Mouse (Mus musculus) midbrain, postnatal 0 days (tissue): ENCODE results near the gene Phactr3. TPM values are rescaled to one million over a fixed set of nuclear protein-coding genes. Genes with fewer than 3 reads are reported as not detected.
A peak's percentile ranks its signal among the peaks of the same experiment; 100 is the strongest.

Experiments used
- ATAC-seq: fragments of 200-750 bp; cut with Nextera tagmentation; 2 replicates; pipeline ENCODE4 v1.8.0; 2017; ENCODE audit warnings: moderate number of reproducible peaks, mild to moderate bottlenecking, moderate TSS enrichment, moderate library complexity; ENCODE audit not compliant: low FRiP score
- DNase-seq: peaks from one replicate; pipeline ENCODE4 v3.0.0-alpha.2; 2015; ENCODE audit warnings: low spot score
- H3K27ac ChIP-seq: fragments of 300-500 bp; sonication (generic); 2 replicates; pipeline ENCODE4 v1.5.1; 2014; ENCODE audit warnings: low read depth, mild to moderate bottlenecking, low read length, mixed read lengths
- H3K27me3 ChIP-seq: fragments of 300-500 bp; sonication (generic); 2 replicates; pipeline ENCODE4 v1.6.1; 2014; ENCODE audit warnings: low read length, control low read depth, mixed read lengths; ENCODE audit not compliant: insufficient read depth
- H3K36me3 ChIP-seq: fragments of 300-500 bp; sonication (generic); 2 replicates; pipeline ENCODE4 v1.6.1; 2014; ENCODE audit warnings: low read length, control low read depth, mixed read lengths; ENCODE audit not compliant: insufficient read depth
- H3K4me1 ChIP-seq: fragments of 300-500 bp; sonication (generic); 2 replicates; pipeline ENCODE4 v1.6.1; 2014; ENCODE audit warnings: mild to moderate bottlenecking, control low read depth, antibody characterized with exemption, low read length, mixed read lengths; ENCODE audit not compliant: insufficient read depth
- H3K4me2 ChIP-seq: fragments of 300-500 bp; sonication (generic); 2 replicates; pipeline ENCODE4 v1.6.1; 2014; ENCODE audit warnings: low read depth, mild to moderate bottlenecking, low read length, mixed read lengths; ENCODE audit not compliant: poor library complexity, severe bottlenecking
- H3K4me3 ChIP-seq: fragments of 300-500 bp; sonication (generic); 2 replicates; pipeline ENCODE4 v1.5.1; 2014; ENCODE audit warnings: low read depth, mild to moderate bottlenecking, low read length, moderate library complexity
- H3K9ac ChIP-seq: fragments of 300-500 bp; sonication (generic); replicated peaks from 2 replicates; pipeline ENCODE4 v1.6.1; 2014; ENCODE audit warnings: mild to moderate bottlenecking, low read length, moderate library complexity, mixed read lengths; ENCODE audit not compliant: poor library complexity, severe bottlenecking
- H3K9me3 ChIP-seq: fragments of 300-500 bp; sonication (generic); 2 replicates; pipeline ENCODE4 v1.6.1; 2016; ENCODE audit warnings: low read length, control low read depth
- CTCF ChIP-seq: IDR thresholded peaks from 2 replicates; pipeline ENCODE4 v1.5.1; 2016; ENCODE audit warnings: antibody characterized with exemption, mild to moderate bottlenecking
- WGBS: fragments of 180-500 bp; shearing (Covaris S2); extraction: QIAGEN DNeasy Blood & Tissue Kit; methylation state at CpG from one replicate; pipeline ENCODE4 v1.1.7; 2014; 5-methylcytosine and 5-hydroxymethylcytosine counted together
- polyA plus RNA-seq: library from polyadenylated mRNA; unstranded; fragments of >200 nt; fragmentation: Nextera tagmentation; extraction: Ambion mirVana; gene quantifications from 2 replicates; pipeline ENCODE4 v1.2.1, GENCODE M21; 2015
- total RNA-seq: library from RNA; depleted of rRNA; stranded (reverse); fragments of >200 nt; gene quantifications from 2 replicates; pipeline ENCODE4 v1.2.3, GENCODE M21; 2014

The Phactr3 gene
- total and polyA plus RNA-seq, 2 experiments from 2014 or later = 94.2 to 105 TPM

DNA sequence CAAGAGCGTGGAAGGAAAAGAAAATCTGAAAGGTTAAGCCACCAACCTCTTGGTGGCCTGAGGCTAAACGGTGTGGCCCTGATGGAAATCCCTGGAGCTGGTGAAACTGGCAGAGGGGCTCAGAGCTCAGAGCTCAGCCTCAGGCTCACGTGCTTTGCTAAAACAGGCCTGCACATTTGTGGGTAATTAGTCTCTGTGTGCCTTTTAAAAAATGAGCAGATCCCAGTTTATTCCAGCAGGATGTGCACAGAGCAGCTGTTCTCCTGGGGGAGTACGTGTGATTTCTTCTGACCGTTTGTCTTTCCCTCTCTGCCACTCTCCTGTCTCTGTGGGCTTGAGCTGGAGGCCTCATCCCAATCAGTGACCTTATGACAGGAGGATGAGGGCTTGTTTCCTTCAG is 35.4 kb downstream of the Phactr3 start:
- TF ChIP-seq CTCF = peak; percentile 21
- DNase-seq = no peak
- Histone ChIP-seq H3K4me3 (no peak overlapping the region), H3K4me2 (no peak overlapping the region), H3K4me1 (peaks cover 9% of the 10 kb centered on the region; the same call in 1 of the 2 replicates), H3K9me3 (no peaks in the 10 kb centered on the region), H3K27me3 (no peaks in the 10 kb centered on the region), H3K9ac (no peak overlapping the region), H3K27ac (peak overlapping the region; percentile 75), H3K36me3 (0 out of 2 replicates have a peak, but pooled peaks cover 6% of the 10 kb centered on the region)
- 35% methylated on average over 5 of the region's 5 CpGs for WGBS
- no peak for ATAC-seq

DNA sequence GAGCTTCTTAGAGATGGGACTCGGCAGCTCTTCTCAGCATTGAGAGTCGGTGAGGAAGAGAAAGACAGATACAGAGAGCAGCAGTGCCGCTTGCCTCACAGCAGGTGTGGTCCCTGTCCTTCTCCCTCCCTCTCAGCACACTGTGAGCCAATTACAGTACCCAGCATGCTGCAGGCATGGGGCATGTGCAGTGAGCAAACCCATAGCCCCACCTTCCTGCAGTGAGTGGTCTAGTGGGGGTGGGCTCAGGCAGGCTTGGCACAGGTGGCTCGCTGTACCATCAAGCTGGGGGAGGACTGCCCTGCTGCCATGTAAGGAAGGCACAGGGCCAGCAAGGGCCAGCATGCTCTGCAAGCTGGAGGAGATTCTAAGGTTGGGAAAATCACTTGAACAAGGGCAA is 35.8 kb downstream of the Phactr3 start:
- peak overlapping the region; percentile 75 for H3K27ac ChIP-seq
- TF ChIP-seq CTCF = no peak
- no peak overlapping the region for H3K4me3 ChIP-seq
- no peaks in the 10 kb centered on the region for H3K27me3 ChIP-seq
- H3K4me2 ChIP-seq = no peak overlapping the region
- H3K36me3 ChIP-seq = 0 out of 2 replicates have a peak, but pooled peaks cover 6% of the 10 kb centered on the region
- 12% methylated on average over 4 of the region's 4 CpGs for WGBS
- peak; percentile 81 for ATAC-seq
- no peak overlapping the region for H3K9ac ChIP-seq
- H3K9me3 ChIP-seq = no peaks in the 10 kb centered on the region
- peaks cover 9% of the 10 kb centered on the region; the same call in 1 of the 2 replicates for H3K4me1 ChIP-seq
- peak; percentile 72 for DNase-seq

DNA sequence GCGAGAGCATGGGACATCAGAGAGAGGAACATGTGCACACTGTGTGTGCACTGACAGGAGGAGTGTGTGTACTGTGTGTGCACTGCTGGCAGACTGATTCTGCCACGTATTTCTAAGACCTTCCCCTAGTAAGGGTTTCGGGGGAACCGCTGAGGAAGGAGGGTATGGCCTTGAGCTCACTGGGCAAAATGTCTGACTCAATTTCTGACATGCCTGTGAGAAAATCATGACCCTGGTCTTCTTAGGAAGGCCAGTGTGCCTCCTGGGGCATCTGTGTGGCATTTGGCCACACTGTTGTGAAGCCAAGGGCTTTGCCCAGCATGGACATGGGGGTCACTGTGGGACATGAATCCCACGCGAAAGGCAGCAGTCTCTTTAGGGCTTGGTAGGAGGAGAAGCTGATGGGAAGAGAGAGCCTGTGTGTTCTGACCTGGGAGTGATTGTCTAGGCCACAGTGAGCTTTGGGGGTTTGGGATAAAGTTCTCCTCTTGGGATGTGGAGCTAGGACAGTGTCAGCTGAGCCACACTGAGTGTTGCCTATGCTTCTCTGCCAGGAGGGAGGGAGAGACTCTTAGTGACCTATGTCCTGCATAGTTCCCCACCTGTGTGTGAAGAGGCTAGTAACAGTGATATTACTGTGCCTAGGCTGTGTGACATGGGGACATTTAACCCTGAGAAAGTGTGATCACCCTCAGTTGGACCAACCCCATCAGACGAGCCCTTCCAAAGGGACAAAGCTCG is 36.6 kb downstream of the Phactr3 start:
- no peaks in the 10 kb centered on the region for H3K27me3 ChIP-seq
- no peak overlapping the region for H3K4me2 ChIP-seq
- no peaks in the 10 kb centered on the region for H3K9me3 ChIP-seq
- ATAC-seq (no peak), DNase-seq (no peak)
- no peak overlapping the region for H3K9ac ChIP-seq
- H3K27ac ChIP-seq = peak overlapping the region; percentile 75; the same call in 1 of the 2 replicates
- no peak overlapping the region for H3K4me3 ChIP-seq
- 0 out of 2 replicates have a peak, but pooled peaks cover 6% of the 10 kb centered on the region for H3K36me3 ChIP-seq
- H3K4me1 ChIP-seq = peaks cover 12% of the 10 kb centered on the region; the same call in 1 of the 2 replicates
- no peak for TF ChIP-seq CTCF
- WGBS = 80% methylated on average over 8 of the region's 8 CpGs

DNA sequence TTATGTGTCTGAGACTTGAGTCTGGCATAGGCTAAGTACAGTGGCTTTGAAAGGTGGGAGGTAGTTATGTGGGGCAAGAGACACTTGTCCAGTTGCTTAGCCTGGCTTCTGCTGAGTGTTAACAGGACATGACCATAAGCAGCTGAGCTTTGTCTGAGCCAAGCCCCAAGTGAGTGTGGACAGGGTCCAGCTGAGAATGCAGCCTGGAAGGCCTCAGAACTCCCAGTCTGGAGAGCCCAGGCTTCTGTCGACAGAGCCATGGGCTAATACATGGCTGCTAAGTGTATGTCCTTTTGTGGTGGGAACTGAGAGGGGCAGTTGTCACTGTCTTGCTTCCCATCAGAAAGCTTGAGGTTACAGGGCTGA is 37.1 kb downstream of the Phactr3 start:
- no peak for DNase-seq
- Histone ChIP-seq H3K4me2 (no peak overlapping the region), H3K9ac (no peak overlapping the region), H3K27ac (0 out of 2 replicates have a peak overlapping the region, but pooled peaks have one; percentile 18), H3K27me3 (no peaks in the 10 kb centered on the region), H3K4me1 (peaks cover 12% of the 10 kb centered on the region; the same call in 1 of the 2 replicates), H3K36me3 (0 out of 2 replicates have a peak, but pooled peaks cover 6% of the 10 kb centered on the region), H3K9me3 (no peaks in the 10 kb centered on the region), H3K4me3 (no peak overlapping the region)
- no peak for ATAC-seq
- 65% methylated on average over 1 of the region's 1 CpGs for WGBS
- TF ChIP-seq CTCF = no peak

DNA sequence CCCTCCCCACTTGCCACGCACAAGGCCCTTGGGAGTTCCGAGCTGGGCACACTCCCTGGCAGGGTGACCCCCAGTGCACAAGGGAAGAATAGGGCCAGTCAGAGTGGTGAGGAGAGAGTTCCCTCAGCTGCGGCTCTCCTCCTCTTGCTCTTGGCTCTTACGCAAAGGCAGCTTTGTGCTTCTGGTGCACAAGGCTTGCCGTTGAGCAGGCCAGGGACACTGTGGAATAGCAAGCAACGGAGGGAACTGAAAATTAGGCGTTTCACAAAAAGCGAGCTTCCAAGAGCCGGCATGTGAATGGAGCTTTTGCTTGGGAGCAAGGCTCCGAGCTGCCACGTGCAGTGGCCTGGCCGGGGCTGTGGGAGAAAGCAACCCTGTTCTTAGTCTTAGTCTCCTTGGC is 40.2 kb downstream of the Phactr3 start:
- DNase-seq (peak; percentile 74), ATAC-seq (peak; percentile 67)

DNA sequence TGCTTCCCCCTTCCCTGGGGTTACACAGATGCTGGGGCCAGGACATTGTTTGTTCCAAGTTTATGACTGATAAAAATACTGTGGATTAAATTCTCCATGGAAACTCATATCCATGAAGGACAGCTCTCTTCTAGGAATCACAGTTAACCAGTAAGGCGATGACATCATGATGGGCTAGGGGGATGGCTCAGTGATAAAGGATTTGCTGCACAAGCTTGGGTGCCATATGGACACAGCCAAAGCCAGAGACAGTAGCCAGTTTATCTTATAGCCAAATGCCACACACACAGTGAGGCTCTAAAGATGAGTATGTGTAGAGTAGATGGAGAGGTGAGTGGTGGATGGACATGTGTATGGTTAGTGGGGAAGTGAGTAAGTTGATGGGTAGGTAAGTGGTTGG is 45.2 kb downstream of the Phactr3 start:
- no peak overlapping the region for H3K4me3 ChIP-seq
- 92% methylated on average over 1 of the region's 1 CpGs for WGBS
- H3K4me1 ChIP-seq = peaks cover 3% of the 10 kb centered on the region; the same call in 1 of the 2 replicates
- H3K4me2 ChIP-seq = no peak overlapping the region
- H3K27ac ChIP-seq = no peak overlapping the region
- no peak for ATAC-seq
- H3K36me3 ChIP-seq = no peaks in the 10 kb centered on the region
- no peaks in the 10 kb centered on the region for H3K9me3 ChIP-seq
- DNase-seq = no peak
- no peak for TF ChIP-seq CTCF
- no peak overlapping the region for H3K9ac ChIP-seq
- no peaks in the 10 kb centered on the region for H3K27me3 ChIP-seq

More for the DNA sequence above, 40.2 kb downstream of the Phactr3 start:
- Histone ChIP-seq H3K4me3 (no peak overlapping the region), H3K9me3 (no peaks in the 10 kb centered on the region), H3K27ac (peak overlapping the region; percentile 32; the same call in 1 of the 2 replicates), H3K4me1 (peaks cover 7% of the 10 kb centered on the region; the same call in 1 of the 2 replicates), H3K27me3 (no peaks in the 10 kb centered on the region), H3K36me3 (0 out of 2 replicates have a peak, but pooled peaks cover 6% of the 10 kb centered on the region), H3K4me2 (no peak overlapping the region), H3K9ac (no peak overlapping the region)
- WGBS = 81% methylated on average over 12 of the region's 12 CpGs
- no peak for TF ChIP-seq CTCF
